Mouse (Mus musculus): ENCODE data around the gene Gm21985. TPM values are rescaled to one million over a fixed set of nuclear protein-coding genes. Genes with fewer than 3 reads are reported as not detected.
"Not testable (repeated sequence)": the region's sequence is repeated elsewhere in the genome, so short reads cannot be mapped to it uniquely, and the experiment has no call there.

The Gm21985 gene
- total RNA-seq, 2 experiments from 2014 or later: 0.71 to 1.8 TPM

GRCm38 (mm10) chr2:112437589-112437988 is 171.5 kb downstream of the Gm21985 start:
- DNase-seq: no peak
- Histone ChIP-seq H3K4me3 (no peak overlapping the region), H3K27ac (no peak overlapping the region)
- no peak for TF ChIP-seq CTCF (IDR thresholded peaks at IDR 0.05)
- intact Hi-C loops (cut with DNase I): no loop called here

GRCm38 (mm10) chr2:112443491-112443890 is 177.4 kb downstream of the Gm21985 start:
- H3K27ac ChIP-seq: peak overlapping the region; percentile 29; the same call in 1 of the 2 replicates
- H3K4me3 ChIP-seq: no peak overlapping the region
- DNase-seq: no peak
- intact Hi-C loops (cut with DNase I): no loop called here
- TF ChIP-seq CTCF (IDR thresholded peaks at IDR 0.05): no peak

DNA sequence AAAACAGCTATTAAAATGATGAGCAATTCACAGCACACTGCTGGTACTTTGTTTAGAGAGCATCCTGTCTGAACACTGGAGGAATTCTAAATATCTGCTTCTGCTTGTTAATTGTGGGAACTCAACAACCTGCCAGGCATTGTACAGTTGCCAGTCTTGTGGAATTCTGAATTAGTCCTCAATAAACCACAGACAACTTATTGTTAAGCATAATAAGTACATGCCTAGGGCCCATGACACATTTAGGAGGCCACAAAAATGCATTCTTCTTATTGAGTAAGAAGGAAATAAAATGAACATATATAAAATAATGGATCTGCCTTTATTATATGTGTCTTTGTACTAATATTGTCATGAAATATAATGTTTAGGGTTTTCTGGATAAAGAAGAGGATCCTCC is 179.4 kb downstream of the Gm21985 start:
- H3K27ac ChIP-seq: no peak overlapping the region
- TF ChIP-seq CTCF (IDR thresholded peaks at IDR 0.05): no peak
- no peak for DNase-seq
- no peak overlapping the region for H3K4me3 ChIP-seq
- intact Hi-C loops (cut with DNase I): no loop called here

- H3K4me3 ChIP-seq; DNase-seq; intact Hi-C loops (cut with DNase I): not testable (repeated sequence)
- peak overlapping the region; percentile 24; the same call in 1 of the 2 replicates for H3K27ac ChIP-seq
These were observed 181.9 kb downstream of the Gm21985 start for GRCm38 (mm10) chr2:112448046-112448445.

GRCm38 (mm10) chr2:112448510-112449059 is 182.5 kb downstream of the Gm21985 start:
- intact Hi-C loops (cut with DNase I): no loop called here
- no peak for DNase-seq

GRCm38 (mm10) chr2:112449597-112450296 is 183.6 kb downstream of the Gm21985 start:
- no peak for DNase-seq
- intact Hi-C loops (cut with DNase I): no loop called here
- TF ChIP-seq CTCF (IDR thresholded peaks at IDR 0.05): peak; percentile 53
- no peak overlapping the region for H3K4me3 ChIP-seq
- H3K27ac ChIP-seq: no peak overlapping the region

More at GRCm38 (mm10) chr2:112448510-112449059, 182.5 kb downstream of the Gm21985 start:
- Histone ChIP-seq H3K27ac (peak overlapping the region; percentile 24; the same call in 1 of the 2 replicates), H3K4me3 (no peak overlapping the region)
- no peak for TF ChIP-seq CTCF (IDR thresholded peaks at IDR 0.05)

GRCm38 (mm10) chr2:112452513-112452912 is 186.4 kb downstream of the Gm21985 start:
- DNase-seq; H3K4me3 ChIP-seq; intact Hi-C loops (cut with DNase I); H3K27ac ChIP-seq: not testable (repeated sequence)

DNA sequence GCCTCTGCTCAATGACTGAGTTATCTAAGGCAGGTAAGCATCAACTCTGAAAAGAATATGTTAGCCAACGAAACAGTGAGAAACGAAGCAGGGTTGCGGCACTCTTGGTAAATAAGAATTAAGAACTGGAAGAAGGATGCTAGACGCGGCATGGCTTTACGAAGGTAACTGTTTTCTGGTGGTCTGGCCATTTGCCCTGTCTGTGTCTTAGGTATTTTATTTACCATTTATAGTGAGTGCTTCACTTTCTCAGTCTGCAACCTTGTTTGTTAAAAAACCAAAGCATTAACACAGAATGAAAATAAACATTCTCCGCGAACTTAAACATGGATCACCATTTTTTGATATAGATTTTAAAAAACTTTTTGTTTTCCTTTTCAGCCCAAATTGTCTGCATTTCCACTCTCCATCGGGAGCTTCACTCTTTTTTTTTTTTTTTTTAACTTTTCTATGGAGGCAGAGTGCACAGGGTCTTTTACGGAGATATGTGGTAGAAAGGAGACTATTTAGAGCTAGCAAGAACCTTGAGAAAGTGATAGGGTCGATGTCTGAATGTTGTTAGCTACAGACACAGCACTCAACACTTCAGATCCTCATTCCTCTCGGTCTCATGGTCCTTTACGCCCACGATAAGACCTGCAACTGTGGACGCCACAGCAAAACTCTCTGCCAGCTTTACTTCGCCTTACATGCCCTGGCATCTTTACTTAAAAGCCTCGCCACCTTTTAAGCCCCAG is 188.2 kb downstream of the Gm21985 start:
- Histone ChIP-seq H3K4me3 (peak overlapping the region; percentile 93), H3K27ac (peak overlapping the region; percentile 96)
- no peak for TF ChIP-seq CTCF (IDR thresholded peaks at IDR 0.05)
- intact Hi-C loops (cut with DNase I): loop anchor here (2.0 kb wide), 1 partner anchor 75 kb away; the partner anchor contains the start of gene Katnbl1
- no peak for DNase-seq

DNA sequence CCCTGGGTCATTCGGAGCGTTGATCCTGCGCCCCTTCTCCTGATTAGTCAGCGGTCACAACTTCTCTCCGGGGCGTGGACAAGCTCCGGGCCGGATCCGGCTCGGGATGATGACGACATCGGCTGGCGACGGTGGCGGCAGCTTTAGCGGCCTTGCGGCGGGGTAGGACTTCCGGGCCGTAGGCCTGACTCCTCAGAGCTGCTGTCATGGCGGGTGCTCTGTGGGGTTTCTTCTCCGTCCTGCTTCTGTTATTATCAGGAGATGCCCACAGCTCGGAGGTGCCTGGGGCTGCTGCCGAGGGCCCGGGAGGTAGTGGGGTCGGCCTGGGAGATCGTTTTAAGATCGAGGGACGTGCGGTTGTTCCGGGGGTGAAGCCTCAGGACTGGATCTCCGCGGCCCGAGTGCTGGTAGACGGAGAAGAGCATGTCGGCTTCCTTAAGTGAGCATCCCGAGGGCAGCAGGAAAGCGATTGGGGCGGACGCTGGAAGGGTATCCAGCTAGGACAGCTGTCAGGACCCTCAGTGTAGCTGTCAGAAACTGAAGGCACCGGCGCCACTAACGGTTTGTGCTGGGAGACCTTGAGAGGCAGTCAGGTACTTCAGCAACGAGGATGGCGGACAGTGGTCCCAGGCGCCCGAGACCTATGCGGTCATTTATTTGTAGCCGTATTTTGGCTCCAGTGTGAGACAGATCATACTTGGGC is 188.9 kb downstream of the Gm21985 start, which contains the start of gene Emc7:
TSS of gene Emc7 (plus strand) at position 136 of the 703 bp plus-strand sequence.
- DNase-seq: peak; percentile 100
- intact Hi-C loops (cut with DNase I): loop anchor here (1.0 to 2.0 kb wide), 2 partner anchors 76 to 194 kb away; partner anchors contain the start of genes Katnbl1 and Nop10
- H3K4me3 ChIP-seq: peak within 1 kb of the TSS; percentile 93
- peak within 1 kb of the TSS; percentile 96 for H3K27ac ChIP-seq
- no peak for TF ChIP-seq CTCF (IDR thresholded peaks at IDR 0.05)

Other genes starting within 250 kb of the Gm21985 start
- gene Olfr1311, start 241.9 kb upstream of the Gm21985 start, total RNA-seq (2021): not detected
- not detected for gene Olfr1312, start 216.1 kb upstream of the Gm21985 start, total RNA-seq (2021)
- not detected for gene Olfr1313, start 188.5 kb upstream of the Gm21985 start, total RNA-seq (2021)
- gene Olfr1314, start 169.5 kb upstream of the Gm21985 start, total RNA-seq (2021): not detected
- not detected for gene Olfr1315-ps1, start 150.9 kb upstream of the Gm21985 start, total RNA-seq (2021)
- gene Olfr1316, start 131.3 kb upstream of the Gm21985 start, total RNA-seq (2021): not detected
- not detected for gene Olfr1317, start 126.0 kb upstream of the Gm21985 start, total RNA-seq (2021)
- gene Olfr1318, start 112.1 kb upstream of the Gm21985 start, total RNA-seq (2021): not detected
- 1 to 10 TPM in 1 of 2 experiments, under 1 TPM in 1; 0.99 to 1.5 TPM for gene Lpcat4, start 26.8 kb upstream of the Gm21985 start, total RNA-seq (2021)
- gene Nutm1, start 7.0 kb upstream of the Gm21985 start, total RNA-seq (2021): not detected
- 10 to 100 TPM; 51.6 to 64.3 TPM for gene Nop10, start 4.4 kb upstream of the Gm21985 start, total RNA-seq (2021)
- gene Slc12a6, start 489 bp upstream of the Gm21985 start, total RNA-seq (2021): 10 to 100 TPM; 25.5 to 26.6 TPM
- gene Emc4, start 101.7 kb downstream of the Gm21985 start, total RNA-seq (2021): 10 to 100 TPM; 68.4 to 75.8 TPM
- 1 to 10 TPM; 2.1 to 3.2 TPM for gene Katnbl1, start 112.9 kb downstream of the Gm21985 start, total RNA-seq (2021)
- gene Emc7, start 188.7 kb downstream of the Gm21985 start, total RNA-seq (2021): 10 to 100 TPM; 12.6 to 15.3 TPM
- under 1 TPM in 1 of 2 experiments, not detected in 1; 0.20 TPM for gene Chrm5, start 214.5 kb downstream of the Gm21985 start, total RNA-seq (2021)
- gene Aven, start 226.7 kb downstream of the Gm21985 start, total RNA-seq (2021): 10 to 100 TPM; 15.0 to 16.1 TPM